Mouse (Mus musculus) stomach, postnatal 0 days (tissue): ENCODE measurements at regions not wholly inside any gene's neighbourhood (a gene's known extent, or its start where the extent isn't known, plus 50 kb on each side); places are given as distances from the start of the nearest gene placed in this dataset.

ENCODE experiments used
- ATAC-seq: fragments of 200-750 bp; cut with Nextera tagmentation; 2 replicates; pipeline ENCODE4 v1.8.0; 2017; ENCODE audit not compliant: low FRiP score, low TSS enrichment
- DNase-seq: peaks from one replicate; pipeline ENCODE4 v3.0.0-alpha.2; 2016; ENCODE audit warnings: low spot score
- H3K27ac ChIP-seq: fragments of 300-500 bp; sonication (generic); replicated peaks from 2 replicates; pipeline ENCODE4 v1.5.1; 2014; ENCODE audit warnings: mild to moderate bottlenecking, control low read depth
- H3K27me3 ChIP-seq: fragments of 300-500 bp; sonication (generic); 2 replicates; pipeline ENCODE4 v1.6.1; 2014; ENCODE audit warnings: low read length; ENCODE audit not compliant: control insufficient read depth, insufficient read depth
- H3K36me3 ChIP-seq: fragments of 300-500 bp; sonication (generic); 2 replicates; pipeline ENCODE4 v1.6.1; 2014; ENCODE audit warnings: low read length, mixed read lengths; ENCODE audit not compliant: control insufficient read depth, insufficient read depth
- H3K4me1 ChIP-seq: fragments of 300-500 bp; sonication (generic); replicated peaks from 2 replicates; pipeline ENCODE4 v1.6.1; 2014; ENCODE audit warnings: antibody characterized with exemption; ENCODE audit not compliant: control insufficient read depth, insufficient read depth
- H3K4me2 ChIP-seq: fragments of 300-500 bp; sonication (generic); replicated peaks from 2 replicates; pipeline ENCODE4 v1.6.1; 2014; ENCODE audit warnings: low read depth, mild to moderate bottlenecking, control low read depth, moderate library complexity
- H3K4me3 ChIP-seq: fragments of 300-500 bp; sonication (generic); 2 replicates; pipeline ENCODE4 v1.5.1; 2014; ENCODE audit warnings: low read depth, low read length, control low read depth
- H3K9ac ChIP-seq: fragments of 300-500 bp; sonication (generic); 2 replicates; pipeline ENCODE4 v1.6.1; 2014; ENCODE audit warnings: mild to moderate bottlenecking, low read length, control low read depth, mixed read lengths
- H3K9me3 ChIP-seq: fragments of 300-500 bp; sonication (generic); 2 replicates; pipeline ENCODE4 v1.6.1; 2016; ENCODE audit warnings: low read length; ENCODE audit not compliant: control insufficient read depth
- CTCF ChIP-seq: IDR thresholded peaks from 2 replicates; pipeline ENCODE4 v1.5.1; 2016; ENCODE audit warnings: antibody characterized with exemption, low read depth, mild to moderate bottlenecking, moderate library complexity
- EP300 ChIP-seq: optimal IDR thresholded peaks from 2 replicates; pipeline ENCODE3; 2016; ENCODE audit warnings: antibody characterized with exemption
- WGBS: fragments of 180-500 bp; shearing (Covaris S2); extraction: QIAGEN DNeasy Blood & Tissue Kit; methylation state at CpG from one replicate; pipeline ENCODE4 v1.1.7; 2014; 5-methylcytosine and 5-hydroxymethylcytosine counted together

DNA sequence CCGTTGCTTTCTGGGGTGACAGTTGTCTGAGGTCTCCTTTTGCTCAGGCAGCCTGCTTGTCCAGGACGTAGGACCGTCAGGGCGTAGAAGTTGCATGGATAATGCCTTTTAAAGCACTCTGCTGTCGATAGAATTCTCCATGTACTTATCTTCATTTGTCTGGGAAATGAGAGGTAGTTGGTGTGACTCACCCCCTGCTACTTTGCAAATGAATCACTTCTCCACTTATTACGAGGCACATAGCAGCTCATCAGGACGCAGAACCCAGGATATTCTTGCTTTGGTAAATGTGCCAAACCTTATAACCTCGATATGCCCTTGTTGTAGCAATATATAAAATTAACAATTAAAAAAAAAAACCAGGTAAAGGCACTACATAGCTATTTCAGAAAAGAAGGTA, 159.7 kb upstream of the Smlr1 start:
- no peaks in the 10 kb centered on the region for H3K36me3 ChIP-seq
- no peak overlapping the region for H3K4me2 ChIP-seq
- ATAC-seq (no peak), DNase-seq (no peak)
- no peak overlapping the region for H3K4me3 ChIP-seq
- H3K9me3 ChIP-seq = no peaks in the 10 kb centered on the region
- 75% methylated on average over 8 of the region's 8 CpGs for WGBS
- H3K9ac ChIP-seq = no peak overlapping the region
- no peaks in the 10 kb centered on the region for H3K4me1 ChIP-seq
- TF ChIP-seq CTCF (no peak), EP300 (no peak)
- H3K27me3 ChIP-seq = no peaks in the 10 kb centered on the region
- no peak overlapping the region for H3K27ac ChIP-seq

DNA sequence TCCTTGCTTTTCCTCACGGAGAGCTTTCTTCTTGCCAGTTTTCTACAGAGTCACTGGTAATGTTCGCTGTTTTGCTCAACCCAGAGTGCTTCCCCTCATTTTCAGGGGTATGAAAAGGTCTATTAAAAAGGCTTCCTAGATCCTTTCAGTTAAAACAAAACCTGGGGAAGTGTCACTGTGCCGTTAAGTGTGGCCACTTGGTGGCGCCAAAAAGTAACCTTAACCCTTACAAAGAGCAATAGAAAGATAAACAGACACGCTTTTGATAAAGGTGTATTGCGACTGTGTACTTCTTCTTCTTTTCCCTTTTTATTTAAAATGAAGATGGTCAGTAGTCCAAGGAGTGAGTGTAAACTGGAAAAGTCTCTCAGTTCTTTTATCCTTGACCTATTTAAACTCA, 145.2 kb upstream of the Smlr1 start:
- no peaks in the 10 kb centered on the region for H3K36me3 ChIP-seq
- no peaks in the 10 kb centered on the region for H3K27me3 ChIP-seq
- peak; percentile 85 for TF ChIP-seq CTCF
- no peak for TF ChIP-seq EP300
- H3K9me3 ChIP-seq = no peaks in the 10 kb centered on the region
- no peaks in the 10 kb centered on the region for H3K4me1 ChIP-seq
- H3K9ac ChIP-seq = no peak overlapping the region
- WGBS = 7% methylated on average over 6 of the region's 6 CpGs
- DNase-seq (peak; percentile 66), ATAC-seq (no peak)
- H3K4me3 ChIP-seq = no peak overlapping the region
- H3K4me2 ChIP-seq = no peak overlapping the region
- H3K27ac ChIP-seq = no peak overlapping the region

GRCm38 (mm10) chr10:25677889-25678288, 141.8 kb upstream of the Smlr1 start:
- H3K4me1 ChIP-seq = no peaks in the 10 kb centered on the region
- WGBS = 19% methylated on average over 1 of the region's 1 CpGs
- no peaks in the 10 kb centered on the region for H3K27me3 ChIP-seq
- H3K9me3 ChIP-seq = no peaks in the 10 kb centered on the region
- H3K4me3 ChIP-seq = no peak overlapping the region
- no peak overlapping the region for H3K4me2 ChIP-seq
- ATAC-seq (no peak), DNase-seq (no peak)
- H3K36me3 ChIP-seq = no peaks in the 10 kb centered on the region
- TF ChIP-seq EP300 (no peak), CTCF (no peak)
- H3K9ac ChIP-seq = no peak overlapping the region
- H3K27ac ChIP-seq = no peak overlapping the region

DNA sequence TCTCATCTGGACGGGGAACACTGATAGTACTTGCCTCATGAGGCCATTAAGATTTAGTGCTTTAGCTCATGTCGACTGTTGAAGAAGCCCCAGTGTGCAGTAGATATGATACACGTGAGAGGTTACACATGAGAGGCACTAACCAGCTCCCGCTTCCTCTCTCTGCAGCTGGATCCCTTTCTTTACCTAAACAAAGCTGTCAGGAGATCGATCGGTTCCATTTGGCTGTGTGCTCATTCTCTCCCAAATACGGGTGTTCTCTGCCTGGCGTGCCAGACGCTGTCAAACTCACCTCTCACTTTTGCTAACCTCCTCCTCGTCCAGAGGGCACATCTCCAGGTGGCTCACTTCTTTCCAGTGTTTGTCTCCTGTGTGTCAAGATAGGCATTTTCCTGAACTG, 139.3 kb upstream of the Smlr1 start:
- Histone ChIP-seq H3K4me2 (0 out of 2 replicates have a peak overlapping the region, but pooled peaks have one; percentile 12), H3K4me1 (no peaks in the 10 kb centered on the region), H3K36me3 (no peaks in the 10 kb centered on the region), H3K27me3 (no peaks in the 10 kb centered on the region), H3K27ac (no peak overlapping the region), H3K9me3 (no peaks in the 10 kb centered on the region), H3K9ac (no peak overlapping the region), H3K4me3 (no peak overlapping the region)
- DNase-seq = peak; percentile 18
- 26% methylated on average over 10 of the region's 10 CpGs for WGBS
- TF ChIP-seq CTCF (no peak), EP300 (no peak)
- peak; percentile 53; the same call in 1 of the 2 replicates for ATAC-seq

DNA sequence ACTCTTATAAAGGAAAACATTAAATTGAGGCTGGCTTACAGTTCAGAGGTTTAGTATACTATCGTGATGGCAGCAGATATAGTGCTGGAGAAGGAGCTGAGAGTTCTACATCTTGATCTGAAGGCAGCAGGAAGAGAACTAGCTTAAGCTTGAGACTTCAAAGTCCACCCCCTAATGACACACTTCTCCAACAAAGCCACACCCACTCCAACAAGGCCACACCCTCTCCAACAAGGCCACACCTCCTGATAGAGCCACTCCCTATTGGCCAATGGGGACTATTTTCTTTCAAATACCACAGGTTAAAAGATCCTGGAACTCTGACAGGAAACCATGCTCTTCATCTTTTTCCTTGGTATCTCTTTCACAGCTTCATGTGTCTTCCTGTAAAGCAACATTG, 134.0 kb upstream of the Smlr1 start:
- TF ChIP-seq CTCF = no peak
- no peak for TF ChIP-seq EP300
- Histone ChIP-seq H3K27me3 (no peaks in the 10 kb centered on the region), H3K4me2 (no peak overlapping the region), H3K4me1 (no peaks in the 10 kb centered on the region), H3K4me3 (no peak overlapping the region), H3K9ac (no peak overlapping the region), H3K36me3 (no peaks in the 10 kb centered on the region), H3K27ac (no peak overlapping the region), H3K9me3 (no peaks in the 10 kb centered on the region)
- 100% methylated on average over 1 of the region's 1 CpGs for WGBS
- no peak for DNase-seq
- no peak for ATAC-seq

DNA sequence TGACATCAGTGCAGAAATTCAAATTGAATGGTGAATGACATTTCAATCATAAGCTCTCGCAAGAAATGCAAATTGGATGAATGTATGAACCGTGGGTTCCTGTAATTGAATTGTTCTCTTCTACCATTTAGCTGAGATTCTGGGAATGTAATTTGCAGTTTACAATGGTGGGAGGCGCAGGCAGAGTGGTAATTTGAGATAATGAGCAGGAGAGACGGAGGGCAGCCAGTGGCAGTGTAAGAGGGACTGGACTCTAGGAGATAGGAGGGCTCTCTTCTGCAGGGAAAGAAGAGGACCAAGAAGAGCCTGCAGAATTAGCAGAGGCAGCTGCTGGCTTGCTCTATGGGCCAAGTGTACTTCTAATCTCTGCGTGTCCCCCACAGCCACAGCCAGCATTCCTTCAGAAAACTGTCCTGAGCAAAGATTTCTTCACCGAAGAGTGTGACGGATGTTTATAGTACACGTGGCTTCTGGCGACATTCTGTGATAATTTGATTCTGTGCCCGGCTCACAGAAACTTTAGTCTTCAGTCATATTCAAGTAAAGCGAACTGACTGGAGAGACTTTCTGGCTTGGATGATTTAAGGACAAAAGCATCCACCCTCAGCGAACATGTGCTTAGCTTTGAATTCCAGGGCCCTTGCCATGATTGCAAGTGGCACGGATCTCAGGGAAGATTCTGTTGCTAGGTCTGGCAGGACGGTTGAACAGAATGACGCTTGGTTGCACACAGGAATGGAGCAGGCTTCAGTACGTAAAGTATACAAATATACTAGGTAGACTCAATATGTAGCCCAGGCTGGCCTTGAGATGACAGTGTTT, 116.9 kb upstream of the Smlr1 start:
- no peak for ATAC-seq
- no peak for DNase-seq
- no peaks in the 10 kb centered on the region for H3K36me3 ChIP-seq
- no peak for TF ChIP-seq EP300
- TF ChIP-seq CTCF = no peak
- no peak overlapping the region for H3K4me2 ChIP-seq
- H3K4me3 ChIP-seq = no peak overlapping the region
- no peaks in the 10 kb centered on the region for H3K27me3 ChIP-seq
- no peaks in the 10 kb centered on the region for H3K4me1 ChIP-seq
- H3K27ac ChIP-seq = no peak overlapping the region
- WGBS = 58% methylated on average over 16 of the region's 16 CpGs
- H3K9me3 ChIP-seq = no peaks in the 10 kb centered on the region
- no peak overlapping the region for H3K9ac ChIP-seq
